Mouse (Mus musculus) CD4-positive helper T cell, adult 2 months (primary cell): ENCODE measurements around the gene Irf7.

ENCODE experiments used
- DNase-seq: peaks from one replicate; pipeline ENCODE4 v3.0.0-alpha.2; 2012; ENCODE audit warnings: low read depth, missing footprints, low spot score

Irf7 gene

GRCm38 (mm10) chr7:141221249-141222125 lies 44.8 kb downstream of the Irf7 start:
- peak; percentile 93 for DNase-seq

GRCm38 (mm10) chr7:141220377-141220776 lies 45.9 kb downstream of the Irf7 start:
- no peak for DNase-seq

- no peak for DNase-seq
Measured at GRCm38 (mm10) chr7:141219558-141220099, 46.7 kb downstream of the Irf7 start.

- no peak for DNase-seq
Measured at GRCm38 (mm10) chr7:141218557-141219133, 47.6 kb downstream of the Irf7 start.

GRCm38 (mm10) chr7:141218141-141218540 lies 48.1 kb downstream of the Irf7 start:
- DNase-seq, result no peak

GRCm38 (mm10) chr7:141217343-141218013 lies 48.8 kb downstream of the Irf7 start:
- no peak for DNase-seq

GRCm38 (mm10) chr7:141216894-141217293 lies 49.4 kb downstream of the Irf7 start:
- DNase-seq, result no peak

- no peak for DNase-seq
Measured at GRCm38 (mm10) chr7:141215880-141216733, 50.2 kb downstream of the Irf7 start.

GRCm38 (mm10) chr7:141215101-141215879 lies 51.0 kb downstream of the Irf7 start, which contains the start of gene Rassf7:
Gene Rassf7, plus strand, starts transcription at chr7:141215860.
- peak; percentile 98 for DNase-seq

GRCm38 (mm10) chr7:141214310-141214709 lies 52.0 kb downstream of the Irf7 start:
- DNase-seq, result no peak

- DNase-seq, result no peak
Measured at GRCm38 (mm10) chr7:141213605-141214235, 52.6 kb downstream of the Irf7 start, which contains the start of gene Lmntd2. Gene Lmntd2, minus strand, starts transcription at chr7:141214080.

- DNase-seq, result no peak
Measured at GRCm38 (mm10) chr7:141213133-141213532, 53.1 kb downstream of the Irf7 start.
